Mouse (Mus musculus) heart, embryonic 10.5 days (tissue): ENCODE measurements around the gene F830045P16Rik. TPM values are rescaled to one million over a fixed set of nuclear protein-coding genes. Genes with fewer than 3 reads are reported as not detected.

ENCODE experiments used
- DNase-seq: peaks from one replicate; pipeline ENCODE4 v3.0.0-alpha.2; 2017; ENCODE audit warnings: low spot score
- H3K27ac ChIP-seq: fragments of 300-500 bp; sonication (generic); 2 replicates; pipeline ENCODE4 v1.5.1; 2016; ENCODE audit warnings: mild to moderate bottlenecking
- H3K27me3 ChIP-seq: fragments of 300-500 bp; sonication (generic); 2 replicates; pipeline ENCODE4 v1.6.1; 2016; ENCODE audit warnings: mild to moderate bottlenecking; ENCODE audit not compliant: poor library complexity, insufficient read depth, severe bottlenecking
- H3K36me3 ChIP-seq: fragments of 300-500 bp; sonication (generic); 2 replicates; pipeline ENCODE4 v1.6.1; 2016; ENCODE audit warnings: mild to moderate bottlenecking, moderate library complexity
- H3K4me1 ChIP-seq: fragments of 300-500 bp; sonication (generic); 2 replicates; pipeline ENCODE4 v1.6.1; 2016; ENCODE audit warnings: mild to moderate bottlenecking
- H3K4me3 ChIP-seq: fragments of 300-500 bp; sonication (generic); 2 replicates; pipeline ENCODE4 v1.5.1; 2016; ENCODE audit warnings: mild to moderate bottlenecking, moderate library complexity
- H3K9me3 ChIP-seq: fragments of 300-500 bp; sonication (generic); 2 replicates; pipeline ENCODE4 v1.6.1; 2016; ENCODE audit warnings: mild to moderate bottlenecking, moderate library complexity
- WGBS: fragments of 180-500 bp; shearing (Covaris S2); methylation state at CpG from one replicate; pipeline ENCODE4 v1.1.7; 2016; 5-methylcytosine and 5-hydroxymethylcytosine counted together
- polyA plus RNA-seq: library from polyadenylated mRNA; unstranded; fragments of >200 nt; fragmentation: Nextera tagmentation; extraction: Ambion mirVana; gene quantifications from 2 replicates; pipeline ENCODE4 v1.2.1, GENCODE M21; 2016

The F830045P16Rik gene
- polyA plus RNA-seq = 0.06 TPM in 1 of 2 replicates, not detected in the other

GRCm38 (mm10) chr2:129536377-129536776, at the start of gene F830045P16Rik:
Gene F830045P16Rik, minus strand, starts transcription at chr2:129536602.
- 53% methylated on average over 2 of the region's 2 CpGs for WGBS
- H3K27ac ChIP-seq = peak within 1 kb of the TSS; percentile 16; the same call in 1 of the 2 replicates
- peaks cover 31% of the 10 kb centered on the region for H3K4me1 ChIP-seq
- no peak within 1 kb of the TSS for H3K4me3 ChIP-seq
- no peak for DNase-seq
- no peaks in the 10 kb centered on the region for H3K36me3 ChIP-seq
- H3K27me3 ChIP-seq = no peaks in the 10 kb centered on the region
- no peaks in the 10 kb centered on the region for H3K9me3 ChIP-seq

GRCm38 (mm10) chr2:129585904-129586514, 49.6 kb upstream of the F830045P16Rik start:
- no peak for DNase-seq
- H3K36me3 ChIP-seq = no peaks in the 10 kb centered on the region
- no peaks in the 10 kb centered on the region for H3K9me3 ChIP-seq
- 0 out of 2 replicates have a peak overlapping the region, but pooled peaks have one; percentile 36 for H3K27ac ChIP-seq
- H3K4me1 ChIP-seq = peaks cover 14% of the 10 kb centered on the region
- H3K4me3 ChIP-seq = no peak overlapping the region
- WGBS = 74% methylated on average over 11 of the region's 11 CpGs
- peaks cover 5% of the 10 kb centered on the region; the same call in 1 of the 2 replicates for H3K27me3 ChIP-seq

DNA sequence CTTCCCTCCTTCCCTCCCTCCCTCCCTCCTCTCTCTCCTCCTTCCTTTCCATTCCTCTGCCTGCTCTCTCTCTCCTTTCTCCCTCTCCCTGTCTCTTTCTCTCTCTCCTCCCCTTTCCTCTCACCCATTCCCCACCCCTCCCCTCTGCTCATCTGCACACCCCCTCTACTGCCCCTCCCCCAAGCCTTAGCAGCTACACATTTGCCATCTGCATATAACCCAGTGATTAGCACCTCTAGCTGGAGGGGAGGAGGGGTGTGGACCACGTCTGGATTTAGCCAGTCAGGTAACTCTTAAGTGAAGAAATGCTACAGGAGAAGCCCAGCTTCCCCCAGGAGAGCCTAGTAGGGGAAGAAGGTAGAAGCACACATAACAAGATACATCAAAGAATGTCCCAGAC, 48.5 kb upstream of the F830045P16Rik start:
- DNase-seq = no peak
- Histone ChIP-seq H3K9me3 (no peaks in the 10 kb centered on the region), H3K27ac (no peak overlapping the region), H3K4me1 (peaks cover 14% of the 10 kb centered on the region), H3K27me3 (peaks cover 5% of the 10 kb centered on the region; the same call in 1 of the 2 replicates), H3K36me3 (no peaks in the 10 kb centered on the region), H3K4me3 (no peak overlapping the region)
- WGBS = 25% methylated on average over 1 of the region's 1 CpGs

- Histone ChIP-seq H3K27me3 (peaks cover 7% of the 10 kb centered on the region), H3K36me3 (no peaks in the 10 kb centered on the region), H3K9me3 (no peaks in the 10 kb centered on the region), H3K4me3 (no peak overlapping the region), H3K4me1 (peaks cover 11% of the 10 kb centered on the region), H3K27ac (no peak overlapping the region)
- WGBS = 72% methylated on average over 4 of the region's 4 CpGs
- no peak for DNase-seq
Observed at GRCm38 (mm10) chr2:129582261-129582660, 45.9 kb upstream of the F830045P16Rik start.

- no peaks in the 10 kb centered on the region for H3K36me3 ChIP-seq
- H3K4me1 ChIP-seq = peaks cover 11% of the 10 kb centered on the region
- DNase-seq = no peak
- no peak overlapping the region for H3K27ac ChIP-seq
- no peak overlapping the region for H3K4me3 ChIP-seq
- no peaks in the 10 kb centered on the region for H3K9me3 ChIP-seq
- H3K27me3 ChIP-seq = peaks cover 12% of the 10 kb centered on the region
- WGBS = 39% methylated on average over 3 of the region's 3 CpGs
Observed at GRCm38 (mm10) chr2:129581826-129582225, 45.4 kb upstream of the F830045P16Rik start.

- Histone ChIP-seq H3K4me3 (no peak overlapping the region), H3K27ac (no peak overlapping the region), H3K4me1 (peaks cover 11% of the 10 kb centered on the region), H3K27me3 (peaks cover 23% of the 10 kb centered on the region), H3K36me3 (no peaks in the 10 kb centered on the region), H3K9me3 (no peaks in the 10 kb centered on the region)
- no peak for DNase-seq
- 82% methylated on average over 4 of the region's 4 CpGs for WGBS
Observed at GRCm38 (mm10) chr2:129580656-129581055, 44.3 kb upstream of the F830045P16Rik start.

- DNase-seq = no peak
- no peaks in the 10 kb centered on the region for H3K9me3 ChIP-seq
- H3K4me3 ChIP-seq = no peak overlapping the region
- peaks cover 19% of the 10 kb centered on the region for H3K4me1 ChIP-seq
- WGBS = 86% methylated on average over 8 of the region's 8 CpGs
- H3K27ac ChIP-seq = no peak overlapping the region
- H3K36me3 ChIP-seq = no peaks in the 10 kb centered on the region
- H3K27me3 ChIP-seq = peaks cover 60% of the 10 kb centered on the region
Observed at GRCm38 (mm10) chr2:129576611-129577447, 40.4 kb upstream of the F830045P16Rik start.

- H3K4me3 ChIP-seq = no peak overlapping the region
- H3K4me1 ChIP-seq = peaks cover 19% of the 10 kb centered on the region
- no peak overlapping the region for H3K27ac ChIP-seq
- no peak for DNase-seq
- WGBS = 90% methylated on average over 4 of the region's 4 CpGs
- no peaks in the 10 kb centered on the region for H3K36me3 ChIP-seq
- peaks cover 70% of the 10 kb centered on the region for H3K27me3 ChIP-seq
- H3K9me3 ChIP-seq = no peaks in the 10 kb centered on the region
Observed at GRCm38 (mm10) chr2:129575113-129575512, 38.7 kb upstream of the F830045P16Rik start.

DNA sequence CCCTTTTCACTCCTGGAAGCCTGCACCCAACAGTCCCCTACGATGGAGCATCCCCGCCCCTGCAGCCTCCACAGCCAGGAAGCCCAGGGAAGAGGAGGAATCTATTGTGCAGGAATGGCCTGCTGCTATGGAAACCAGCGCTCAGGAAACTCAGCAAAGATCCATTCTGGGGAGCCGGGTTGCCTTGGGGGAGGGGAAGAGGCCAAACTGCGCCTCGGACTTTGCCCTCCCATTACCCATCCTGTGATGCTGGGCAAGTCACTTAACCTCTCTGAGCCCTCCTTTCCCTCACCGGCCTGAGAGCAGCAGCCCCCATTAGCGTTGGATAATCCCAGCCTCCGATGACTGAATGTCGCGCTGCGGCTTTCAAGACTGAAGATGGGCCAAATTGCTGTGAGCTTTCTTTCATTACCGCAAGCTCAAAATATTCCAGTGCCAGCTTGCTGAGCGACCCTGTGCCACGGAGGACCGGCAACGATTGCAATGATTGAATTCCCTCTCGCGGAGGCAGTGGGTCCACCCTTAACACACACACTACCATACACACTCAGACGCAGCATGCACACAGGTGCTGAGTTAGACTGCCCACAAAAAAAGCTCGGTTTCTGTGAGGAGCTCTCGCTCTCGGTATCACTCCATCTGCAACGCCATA, 38.1 kb upstream of the F830045P16Rik start:
- H3K27me3 ChIP-seq = peaks cover 73% of the 10 kb centered on the region
- no peaks in the 10 kb centered on the region for H3K36me3 ChIP-seq
- H3K4me3 ChIP-seq = peak overlapping the region; percentile 44
- DNase-seq = no peak
- WGBS = 14% methylated on average over 24 of the region's 24 CpGs
- peaks cover 19% of the 10 kb centered on the region for H3K4me1 ChIP-seq
- no peaks in the 10 kb centered on the region for H3K9me3 ChIP-seq
- H3K27ac ChIP-seq = no peak overlapping the region

DNA sequence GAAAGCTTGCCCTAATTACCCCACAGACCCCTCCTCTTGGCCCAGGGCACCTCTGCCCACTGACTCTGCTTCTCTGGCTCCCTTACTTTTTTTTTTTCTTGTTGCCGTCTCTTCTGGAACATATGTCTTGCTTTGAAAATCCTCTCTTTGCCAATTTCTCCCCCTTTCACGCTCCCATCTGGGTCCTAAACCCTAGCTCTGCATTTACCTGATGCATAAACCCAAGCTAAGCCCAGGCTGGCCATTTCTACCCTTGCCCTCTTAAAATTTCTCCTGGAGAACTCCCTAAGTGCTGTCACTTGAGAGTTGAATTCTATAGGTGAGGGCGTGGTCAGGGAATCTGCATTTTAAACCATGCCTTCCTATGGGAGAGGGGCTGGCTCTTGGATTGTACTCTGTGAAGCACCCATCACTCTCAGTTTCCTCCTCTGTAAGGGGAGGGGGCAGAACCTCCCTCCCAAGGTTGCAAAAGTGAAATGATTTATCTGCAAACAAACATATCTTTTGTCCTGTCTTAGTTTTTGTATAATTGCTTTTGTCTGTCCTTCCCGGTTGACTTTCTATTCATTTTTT, 37.4 kb upstream of the F830045P16Rik start:
- H3K9me3 ChIP-seq = no peaks in the 10 kb centered on the region
- H3K36me3 ChIP-seq = no peaks in the 10 kb centered on the region
- peaks cover 78% of the 10 kb centered on the region for H3K27me3 ChIP-seq
- H3K4me3 ChIP-seq = peak overlapping the region; percentile 44
- DNase-seq = no peak
- 15% methylated on average over 4 of the region's 4 CpGs for WGBS
- peaks cover 13% of the 10 kb centered on the region for H3K4me1 ChIP-seq
- no peak overlapping the region for H3K27ac ChIP-seq

DNA sequence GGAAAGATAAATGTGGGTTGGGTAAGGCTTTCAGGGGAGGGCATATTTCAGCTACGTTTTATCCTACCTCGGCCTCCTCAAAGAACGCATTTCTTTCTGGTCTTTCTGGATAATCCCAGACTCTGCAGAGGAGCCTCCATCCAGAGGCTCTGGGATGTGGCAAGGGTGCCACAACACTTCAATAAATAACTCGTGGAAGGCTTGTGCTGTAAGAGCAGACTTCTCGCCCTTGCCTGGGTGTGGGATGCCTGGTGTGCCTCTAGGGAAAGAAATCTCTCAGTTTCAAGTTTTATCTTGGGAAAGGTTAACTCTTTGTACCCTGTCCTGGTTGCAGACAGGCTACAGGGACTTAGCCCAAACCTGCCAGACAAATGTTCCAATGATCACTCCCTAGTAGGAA, 33.2 kb upstream of the F830045P16Rik start:
- WGBS = 55% methylated on average over 5 of the region's 5 CpGs

GRCm38 (mm10) chr2:129569120-129569519, 32.7 kb upstream of the F830045P16Rik start:
- Histone ChIP-seq H3K27ac (no peak overlapping the region), H3K4me3 (no peak overlapping the region), H3K9me3 (no peaks in the 10 kb centered on the region), H3K27me3 (peaks cover 48% of the 10 kb centered on the region), H3K4me1 (peaks cover 7% of the 10 kb centered on the region), H3K36me3 (no peaks in the 10 kb centered on the region)
- DNase-seq = no peak
- 69% methylated on average over 7 of the region's 7 CpGs for WGBS

More for the DNA sequence above, 33.2 kb upstream of the F830045P16Rik start:
- H3K9me3 ChIP-seq = no peaks in the 10 kb centered on the region
- H3K27ac ChIP-seq = no peak overlapping the region
- H3K4me1 ChIP-seq = peaks cover 11% of the 10 kb centered on the region
- no peaks in the 10 kb centered on the region for H3K36me3 ChIP-seq
- H3K27me3 ChIP-seq = peaks cover 52% of the 10 kb centered on the region
- DNase-seq = no peak
- no peak overlapping the region for H3K4me3 ChIP-seq
